Mouse (Mus musculus) left cerebral cortex, postnatal 36 days (tissue): ENCODE results near the gene Kcnc3. TPM values are rescaled to one million over a fixed set of nuclear protein-coding genes. Genes with fewer than 3 reads are reported as not detected.

Experiments
- DNase-seq, 2 experiments: peaks; one replicate each; pipeline ENCODE4 v3.0.0; 2021 to 2022; ENCODE audit warnings: low spot score in 2 of 2, mixed read lengths in 1 of 2
- intact Hi-C: fragments of 180-260 bp; cut with DNase I; formaldehyde crosslinking; loops from one replicate; pipeline ENCODE4 v1.15.1; 2025
- total RNA-seq, 2 experiments: library from RNA; stranded (reverse); gene quantifications; 2 replicates each; pipeline ENCODE4 v1.2.3; 2021

The Kcnc3 gene
- total RNA-seq, 2 experiments from 2014 or later: 97.6 to 107 TPM

DNA sequence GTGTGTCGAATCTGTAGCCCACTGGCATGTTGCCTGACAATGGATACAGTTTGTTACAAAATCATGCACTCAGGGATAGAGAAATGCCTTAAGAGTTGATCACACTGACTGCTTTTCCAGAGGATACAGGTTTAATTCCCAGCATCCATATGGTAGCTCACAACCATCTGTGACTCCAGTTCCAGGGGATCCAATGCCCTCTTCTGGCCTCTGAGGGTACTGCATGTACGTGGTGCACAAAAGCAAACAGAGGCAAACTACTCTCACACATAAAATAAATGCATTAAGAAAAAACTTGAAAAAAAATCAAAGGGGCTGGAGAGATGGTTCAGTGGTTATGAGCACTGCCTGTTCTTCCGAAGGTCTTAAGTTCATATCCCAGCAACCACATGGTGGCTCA, 26.6 kb downstream of the Kcnc3 start:
- no peak for DNase-seq
- intact Hi-C loops: no loop called here

DNA sequence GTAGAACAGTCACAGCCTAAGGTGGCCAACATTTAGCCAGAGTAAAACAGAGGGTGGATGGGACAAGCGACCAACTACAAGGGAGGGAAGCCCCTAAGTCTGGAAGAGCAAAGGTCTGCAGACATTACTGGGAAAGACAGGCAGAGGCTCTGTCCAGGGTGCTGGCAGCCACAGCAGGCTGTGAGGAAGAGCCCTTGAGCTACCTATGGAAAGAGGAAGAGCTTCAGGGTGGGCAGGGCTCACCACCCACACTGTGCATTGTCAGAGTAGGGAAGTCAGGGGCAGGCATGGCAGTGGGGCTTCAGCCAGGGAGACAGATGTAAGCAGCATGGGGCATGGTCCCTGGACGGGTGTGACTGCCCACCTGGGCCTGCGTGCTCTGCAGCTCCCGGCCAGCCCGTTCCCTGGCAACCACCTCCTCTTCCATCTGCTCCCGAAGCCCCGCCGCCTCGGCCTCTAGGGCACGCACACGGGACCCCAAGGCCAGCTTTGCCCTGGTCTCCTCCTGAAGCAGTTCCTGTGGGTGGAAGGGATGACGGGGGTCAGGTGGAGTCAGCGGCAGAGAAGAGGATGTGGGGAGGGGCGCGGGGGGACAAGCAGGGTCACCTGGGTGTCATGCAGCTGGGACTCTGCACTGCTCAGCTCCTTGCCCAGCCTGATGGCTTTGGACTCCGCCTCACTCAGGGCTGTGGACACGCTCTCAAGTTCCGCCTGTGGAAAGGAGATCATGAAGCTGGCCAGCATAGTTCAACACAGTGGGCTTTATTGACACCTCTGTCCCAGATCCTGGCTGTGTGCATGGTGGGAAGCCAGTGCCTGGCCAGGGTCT, 33.5 kb downstream of the Kcnc3 start:
- intact Hi-C loops: no loop called here
- DNase-seq: no peak

DNA sequence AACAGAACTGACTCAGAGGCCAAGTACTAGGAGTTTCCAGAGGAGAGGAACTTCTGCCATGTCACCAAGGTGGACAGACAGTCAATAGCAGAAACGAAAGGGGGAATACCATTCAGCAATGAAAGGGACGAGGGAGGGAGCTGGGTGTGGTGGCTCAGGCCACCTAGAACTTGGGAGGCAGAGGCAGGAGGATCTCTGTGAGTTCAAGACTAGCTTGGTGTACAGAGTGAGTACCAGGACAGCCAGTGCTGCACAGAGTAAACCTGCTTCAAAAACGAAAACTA, 34.0 kb downstream of the Kcnc3 start:
- intact Hi-C loops: no loop called here
- DNase-seq: no peak

DNA sequence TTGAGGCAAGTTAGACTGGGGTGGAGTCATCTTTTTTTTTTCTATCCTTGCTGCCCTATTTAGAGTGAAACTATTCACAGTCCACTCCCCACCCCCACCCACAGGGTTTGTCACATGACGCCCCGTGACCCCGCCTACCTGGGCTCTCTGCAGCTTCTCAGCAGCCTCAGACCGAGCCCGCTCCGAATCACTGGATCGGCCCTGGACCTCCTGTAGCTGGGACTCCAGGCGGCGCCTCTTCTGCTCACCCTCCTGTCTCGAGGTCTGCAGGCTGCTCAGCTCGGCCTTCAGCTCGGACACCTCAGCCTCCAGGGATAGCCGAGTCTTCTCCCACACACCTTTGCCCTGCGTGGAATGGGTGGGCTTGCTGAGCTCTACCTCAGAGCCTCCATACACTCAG, 34.4 kb downstream of the Kcnc3 start:
- no peak for DNase-seq
- intact Hi-C loops: no loop called here

DNA sequence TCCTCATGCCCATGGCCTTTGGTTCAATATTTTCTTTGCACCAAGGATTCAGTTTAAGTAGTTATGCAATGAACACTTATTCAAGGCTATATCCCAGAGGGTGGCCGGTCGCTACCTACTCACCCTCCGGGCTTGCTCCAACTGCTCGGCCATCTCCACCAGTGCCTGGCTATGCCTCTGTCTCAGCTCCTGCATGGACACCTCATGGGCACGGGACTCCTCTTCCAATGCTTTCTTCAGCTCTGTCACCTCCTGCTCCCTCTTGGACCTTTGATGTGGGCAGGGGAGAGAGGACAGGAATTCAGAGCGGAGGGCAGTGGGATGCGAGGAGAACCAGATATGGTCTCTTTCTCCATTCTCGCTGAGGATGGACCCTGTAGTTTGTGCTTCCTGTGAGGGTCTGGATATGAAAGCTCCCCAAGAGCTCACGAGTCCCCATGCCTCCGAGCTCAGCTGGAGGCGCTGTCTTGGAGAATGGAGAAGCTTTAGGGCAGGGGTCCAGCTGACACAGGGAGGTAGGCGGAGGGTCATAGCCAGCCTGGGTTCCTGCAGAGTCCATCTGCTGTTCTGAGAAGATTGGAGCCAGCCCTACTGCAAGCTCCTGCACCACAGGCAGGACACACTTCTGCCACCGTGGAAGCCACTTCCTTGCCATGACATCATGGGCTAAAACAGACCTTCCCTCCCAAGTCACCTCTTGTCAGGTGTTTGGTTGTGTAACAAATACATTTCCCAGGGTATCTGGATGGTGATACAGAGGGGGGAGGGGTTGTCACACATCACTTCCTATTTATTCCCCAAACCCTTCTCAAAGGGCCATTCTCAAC, 35.0 kb downstream of the Kcnc3 start:
- no peak for DNase-seq
- intact Hi-C loops: no loop called here

DNA sequence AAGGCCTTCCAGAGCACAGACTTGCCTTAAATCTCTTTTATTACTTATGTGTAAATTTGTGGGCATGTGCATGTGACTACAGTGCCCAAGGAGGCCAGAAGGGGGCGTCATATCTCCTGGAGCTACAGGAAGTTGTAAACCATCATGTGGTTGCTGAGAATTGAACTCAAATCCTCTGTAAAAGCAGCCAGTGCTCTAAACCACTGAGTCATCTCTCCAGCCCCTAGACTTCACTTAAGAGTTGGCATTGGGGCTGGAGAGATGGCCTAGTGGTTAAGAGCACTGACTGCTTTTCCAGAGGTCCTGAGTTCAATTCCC, 35.6 kb downstream of the Kcnc3 start:
- intact Hi-C loops: no loop called here
- no peak for DNase-seq

DNA sequence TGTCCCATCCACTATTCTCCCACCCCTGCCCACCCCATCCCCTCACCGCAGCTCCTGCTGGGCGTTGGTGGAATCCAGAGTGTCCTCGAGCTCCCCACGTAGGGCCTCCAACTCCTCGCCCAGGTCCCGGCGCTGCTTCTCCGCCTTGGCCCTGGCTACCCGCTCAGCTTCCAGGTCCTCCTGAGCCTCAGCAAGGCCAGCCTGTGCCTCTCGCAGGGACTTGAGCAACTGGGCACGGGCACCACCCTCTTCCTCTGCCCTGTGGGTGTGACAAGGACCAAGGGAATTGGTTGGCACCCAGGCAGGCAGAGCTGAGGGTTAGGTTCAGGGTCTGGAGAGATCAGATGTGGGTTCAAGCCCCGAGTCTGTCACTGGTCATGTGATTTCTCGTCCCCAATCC, 36.5 kb downstream of the Kcnc3 start:
- no peak for DNase-seq
- intact Hi-C loops: no loop called here

DNA sequence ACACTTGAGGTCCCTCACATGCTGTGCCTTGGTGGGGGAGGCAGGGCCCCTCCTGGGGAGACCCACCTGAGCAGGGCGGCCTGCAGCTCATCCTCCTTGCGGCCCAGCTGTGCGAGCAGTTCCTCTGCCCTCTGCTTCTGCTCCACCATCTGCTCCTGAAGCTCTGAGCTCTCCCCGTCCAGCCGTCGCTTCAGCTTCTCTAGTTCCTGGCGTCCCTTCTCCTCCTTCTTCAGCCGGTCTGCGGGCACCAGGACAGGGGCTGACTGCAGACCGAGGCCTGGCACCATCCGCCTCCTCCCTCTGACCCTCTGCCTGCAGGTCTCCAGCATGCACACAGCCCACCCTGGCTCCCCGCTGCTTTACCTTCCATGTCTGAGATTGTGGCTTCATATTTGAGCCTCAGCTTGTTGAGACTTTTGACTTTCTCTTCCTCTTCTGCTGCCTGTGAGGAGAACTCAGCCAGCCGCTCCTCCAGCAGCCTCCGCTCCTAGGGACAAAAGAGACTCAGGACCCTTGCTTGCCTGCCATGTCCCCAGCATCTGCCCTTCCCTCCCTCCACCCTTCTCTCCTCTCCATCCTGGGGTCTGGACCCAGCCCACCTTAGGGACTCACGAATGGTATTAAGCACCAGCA, 38.1 kb downstream of the Kcnc3 start:
- DNase-seq: no peak
- intact Hi-C loops: no loop called here

DNA sequence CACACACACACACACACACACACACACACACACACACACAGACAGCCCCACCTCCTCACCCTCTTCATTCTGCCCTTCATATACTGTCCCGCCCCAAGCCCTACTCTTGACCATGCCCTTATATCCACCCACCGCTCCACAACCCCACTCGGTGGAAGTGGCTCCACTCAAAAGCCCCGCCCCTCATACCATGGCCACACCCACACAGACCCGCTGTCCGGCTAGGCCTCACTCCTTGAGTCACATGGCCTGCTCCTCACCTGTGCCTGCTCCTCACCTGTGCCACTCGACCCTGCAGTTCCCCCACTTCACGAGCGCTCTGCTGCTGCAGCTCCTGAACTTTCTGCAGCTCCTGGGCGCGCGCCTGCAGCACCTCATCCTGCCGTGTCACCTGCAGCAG, 40.0 kb downstream of the Kcnc3 start:
- intact Hi-C loops: no loop called here
- DNase-seq: no peak

DNA sequence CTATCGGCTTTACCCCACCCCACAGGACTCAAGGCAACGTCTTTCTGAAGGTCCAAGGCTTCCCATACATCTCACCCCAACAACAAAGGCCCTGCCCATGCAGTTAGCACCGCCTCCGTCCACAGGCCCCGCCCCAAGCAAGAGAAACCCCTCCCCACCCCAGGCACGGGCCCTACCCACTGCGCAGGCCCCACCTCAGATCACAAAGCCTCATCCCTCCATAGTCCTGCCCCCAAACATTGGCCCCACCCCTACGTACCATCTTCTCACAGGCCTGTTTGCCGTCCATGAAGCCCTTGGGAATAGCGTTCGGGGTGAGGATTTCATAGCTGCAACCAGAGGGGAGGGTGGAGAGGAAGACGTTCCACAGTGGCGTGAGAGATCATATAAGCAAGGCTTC, 42.2 kb downstream of the Kcnc3 start:
- DNase-seq: no peak
- intact Hi-C loops: no loop called here

DNA sequence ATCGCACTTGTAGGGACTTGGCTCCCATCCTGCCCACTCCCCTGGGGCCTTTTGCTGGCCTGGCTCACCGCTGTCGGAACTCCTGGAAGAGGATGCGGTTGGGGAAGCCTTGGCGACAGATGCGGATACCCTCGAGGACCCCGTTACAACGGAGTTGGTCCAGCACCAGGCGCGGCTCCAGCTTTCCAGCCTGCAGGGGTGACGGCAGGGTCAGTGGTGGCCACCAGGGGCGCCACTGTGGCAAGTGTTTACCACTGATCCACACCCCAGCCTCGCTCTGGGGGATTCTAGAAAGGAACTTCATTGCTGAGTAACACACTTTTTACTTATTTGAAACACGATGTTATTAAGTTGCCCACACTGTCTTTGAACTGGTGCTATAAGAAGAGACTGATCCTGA, 42.9 kb downstream of the Kcnc3 start:
- no peak for DNase-seq

DNA sequence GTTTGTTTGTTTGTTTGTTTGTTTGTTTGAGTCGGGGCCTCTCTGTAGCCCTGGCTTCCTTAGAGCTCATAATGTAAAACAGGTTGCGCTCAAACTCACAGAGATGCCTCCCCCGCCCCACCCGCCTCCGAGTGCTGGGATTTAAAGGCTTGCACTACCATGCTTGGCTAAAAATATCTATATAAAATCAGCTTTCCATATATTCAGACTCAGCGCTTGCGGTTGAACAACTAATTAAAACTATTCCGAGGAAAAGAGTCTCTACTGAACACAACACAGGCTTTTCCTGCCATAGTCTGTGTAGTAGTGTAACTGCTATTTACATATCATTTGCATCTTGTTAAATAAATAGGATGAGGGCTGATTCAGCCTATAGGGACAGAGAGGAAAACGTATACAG, 46.2 kb downstream of the Kcnc3 start:
- intact Hi-C loops: no loop called here
- DNase-seq: peak; percentile 28 to 38

More for the DNA sequence above, 42.9 kb downstream of the Kcnc3 start:
- intact Hi-C loops: no loop called here

DNA sequence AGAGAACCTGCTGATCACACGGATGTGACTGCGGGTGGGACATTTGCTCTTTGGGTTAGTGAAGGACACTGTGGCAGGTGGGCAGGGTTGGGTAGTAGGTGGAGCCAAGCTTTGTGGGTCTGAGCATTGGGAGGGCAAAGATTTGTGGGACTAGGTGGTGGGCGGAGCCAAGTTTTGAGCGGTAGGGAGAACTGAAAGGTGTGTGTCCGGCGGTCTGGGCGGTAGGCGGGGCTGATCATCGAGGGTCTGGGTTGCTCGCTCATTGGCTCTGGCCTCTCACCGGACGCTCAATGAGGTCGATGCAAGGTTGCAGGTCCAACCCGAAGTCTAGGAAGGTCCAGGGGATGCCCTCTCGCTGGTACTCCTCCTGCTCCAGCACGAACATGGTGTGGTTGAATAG, 48.2 kb downstream of the Kcnc3 start:
- intact Hi-C loops: no loop called here
- no peak for DNase-seq

DNA sequence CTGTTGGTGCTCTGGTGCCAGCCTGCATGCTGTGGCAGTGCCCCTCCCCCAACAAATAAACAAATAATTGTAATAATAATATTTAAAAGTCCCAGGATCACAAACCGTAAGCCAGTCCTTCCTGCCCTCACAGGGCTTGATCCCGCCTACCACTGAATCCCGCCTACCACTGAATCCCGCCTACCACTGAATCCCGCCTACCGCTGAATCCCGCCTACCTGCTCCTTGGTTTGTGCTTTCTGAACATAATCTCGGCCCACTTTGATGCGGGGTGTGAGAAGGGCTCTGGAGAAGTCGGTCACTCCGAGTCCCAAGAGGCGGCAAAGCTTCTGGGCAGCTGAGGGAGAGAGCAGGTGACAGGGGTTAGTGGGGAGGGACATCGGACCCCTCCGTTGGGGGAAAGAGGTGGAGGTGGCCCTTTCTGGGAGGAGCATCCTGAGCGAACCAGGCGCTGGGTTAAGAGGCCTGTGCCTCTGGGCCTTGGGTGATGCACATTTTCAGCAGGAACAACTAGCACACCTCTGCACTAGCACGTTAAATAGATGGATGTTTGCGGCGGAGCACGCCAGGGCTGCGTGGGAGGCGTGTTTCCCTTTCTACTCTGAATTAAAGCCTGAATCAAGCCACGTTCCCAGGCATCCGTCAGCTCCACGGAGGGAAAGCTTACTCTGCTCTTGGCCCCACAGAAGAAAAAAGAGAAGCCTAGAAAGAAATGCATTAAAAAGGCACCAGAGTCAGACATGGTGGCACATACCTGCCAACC, 50.6 kb downstream of the Kcnc3 start:
- peak; percentile 50 to 54 for DNase-seq
- intact Hi-C loops: loop anchor here (5.0 kb wide), 1 partner anchor 54 kb away; no protein-coding TSS in a partner anchor

DNA sequence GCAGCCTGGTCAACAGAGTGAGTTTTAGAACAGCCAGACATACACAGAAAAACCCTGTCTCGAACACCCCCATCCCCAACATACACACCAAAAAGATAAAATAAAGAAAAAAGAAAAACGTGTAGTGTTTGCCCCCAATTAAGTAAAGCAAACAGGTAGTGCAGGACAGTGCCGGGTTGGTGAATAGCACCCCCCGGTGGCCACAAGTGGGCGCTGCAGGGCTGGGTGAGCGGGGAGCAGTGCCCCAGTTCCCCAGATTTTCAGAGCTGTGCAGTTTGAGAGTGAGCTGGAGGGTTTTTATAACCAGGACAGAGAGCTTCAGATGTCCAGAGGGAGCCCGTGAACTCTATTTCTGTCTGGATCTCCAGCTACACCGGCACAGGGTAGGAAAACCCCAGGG, 51.4 kb downstream of the Kcnc3 start:
- intact Hi-C loops: loop anchor here (5.0 kb wide), 1 partner anchor 55 kb away; no protein-coding TSS in a partner anchor
- peak; percentile 29 to 35 for DNase-seq

DNA sequence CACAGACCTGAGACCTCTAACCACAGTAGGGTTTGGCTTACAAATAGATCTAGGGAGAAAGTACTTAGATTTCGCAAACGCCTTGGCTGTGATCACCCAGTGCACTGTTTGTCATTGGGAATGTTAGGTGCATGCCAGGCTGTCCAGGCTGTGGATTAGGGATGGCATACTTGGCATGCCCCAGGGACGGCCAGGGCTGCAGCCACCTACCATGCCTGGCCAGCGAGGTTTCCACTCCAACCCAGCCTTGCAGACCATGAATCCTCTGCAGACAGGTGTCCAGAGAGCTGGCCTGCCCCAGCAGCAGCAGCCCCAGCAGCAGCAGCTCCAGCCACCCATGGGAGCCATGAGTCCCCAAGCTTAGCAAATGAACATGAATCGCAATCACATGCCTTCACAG, 54.8 kb downstream of the Kcnc3 start:
- intact Hi-C loops: loop anchor here (5.0 kb wide), 1 partner anchor 83 kb away; no protein-coding TSS in a partner anchor
- DNase-seq: no peak

DNA sequence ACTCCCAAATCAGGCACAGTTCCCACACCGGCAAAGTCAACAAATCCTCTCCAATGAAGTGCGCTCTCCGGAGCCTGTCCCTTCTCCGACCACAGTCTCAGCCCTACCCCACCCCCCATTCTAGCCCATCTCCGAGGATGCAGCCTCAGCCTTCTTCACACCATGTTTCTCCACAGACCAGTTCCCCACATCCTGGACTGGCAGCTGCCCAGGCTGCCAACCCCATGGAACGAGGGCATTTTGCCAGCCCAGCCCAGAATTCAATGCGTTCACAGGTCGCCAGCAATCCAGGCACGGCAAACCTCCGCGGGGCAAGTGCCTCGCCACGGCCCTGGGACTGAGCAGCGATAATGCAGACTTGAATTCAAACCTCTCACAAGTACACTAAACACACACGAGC, 55.5 kb downstream of the Kcnc3 start:
- no peak for DNase-seq
- intact Hi-C loops: loop anchor here (5.0 kb wide), 1 partner anchor 84 kb away; no protein-coding TSS in a partner anchor

DNA sequence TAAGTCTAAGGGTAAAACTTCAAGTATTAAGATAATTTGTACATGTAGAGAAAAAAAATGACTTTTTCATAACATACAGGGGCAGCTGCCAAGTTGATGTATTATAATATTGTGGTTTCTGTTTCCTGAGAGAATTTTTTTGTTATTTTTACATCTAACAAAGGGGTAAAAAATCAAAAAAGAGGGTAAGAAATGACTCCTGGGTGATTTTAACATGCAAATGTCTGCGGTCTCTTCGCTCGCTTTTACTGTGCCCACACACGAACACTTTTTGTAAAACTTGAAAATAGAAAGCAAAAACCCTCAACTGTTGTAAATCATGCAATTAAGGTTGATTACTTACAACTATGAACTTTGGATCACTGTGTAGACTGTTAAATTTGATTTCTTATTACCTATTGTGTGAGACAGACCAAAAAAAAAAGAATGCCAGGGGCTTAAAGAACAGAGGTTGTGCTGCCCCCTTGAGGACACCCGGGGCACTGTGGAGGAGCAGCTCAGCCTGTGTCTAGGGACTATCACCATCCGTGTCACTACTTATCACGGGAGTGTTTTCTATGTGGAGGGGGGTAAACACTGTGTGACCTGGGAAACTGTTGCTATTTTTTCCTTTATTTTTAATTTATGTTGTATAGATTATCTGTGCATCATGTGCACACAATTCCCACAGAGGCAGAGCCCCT, 56.7 kb downstream of the Kcnc3 start:
- DNase-seq: peak; percentile 56 to 61
- intact Hi-C loops: loop anchor here (5.0 kb wide), 1 partner anchor 85 kb away; no protein-coding TSS in a partner anchor

DNA sequence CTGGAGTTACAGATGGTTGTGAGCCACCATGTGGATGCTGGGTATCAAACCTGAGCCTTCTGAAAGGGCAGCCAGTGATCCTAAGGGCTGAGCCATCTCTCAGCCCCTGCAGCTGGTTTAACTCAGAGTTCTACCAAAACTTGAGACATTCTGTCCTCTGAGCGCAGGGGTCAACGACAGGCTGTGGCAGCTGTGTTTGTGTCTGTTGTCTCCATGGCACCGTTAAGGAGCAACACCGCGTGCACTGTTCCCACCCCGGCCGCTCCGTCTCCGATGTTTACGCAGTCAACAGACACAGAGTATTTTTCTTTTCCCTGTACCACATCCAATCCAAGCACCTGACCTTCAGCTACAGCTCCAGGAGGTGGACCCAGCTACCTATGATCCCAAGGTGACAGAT, 57.3 kb downstream of the Kcnc3 start:
- intact Hi-C loops: loop anchor here (5.0 kb wide), 1 partner anchor 85 kb away; no protein-coding TSS in a partner anchor
- no peak for DNase-seq
